Mouse (Mus musculus) testis, postnatal 10 days (tissue): Measurements from ENCODE around the gene Gfpt2.
"Not testable (repeated sequence)": the region's sequence is repeated elsewhere in the genome, so short reads cannot be mapped to it uniquely, and the experiment has no call there.

Experiments
- DNase-seq: peaks from one replicate; pipeline ENCODE4 v3.0.0; 2021; ENCODE audit warnings: low spot score

Gfpt2 gene

DNA sequence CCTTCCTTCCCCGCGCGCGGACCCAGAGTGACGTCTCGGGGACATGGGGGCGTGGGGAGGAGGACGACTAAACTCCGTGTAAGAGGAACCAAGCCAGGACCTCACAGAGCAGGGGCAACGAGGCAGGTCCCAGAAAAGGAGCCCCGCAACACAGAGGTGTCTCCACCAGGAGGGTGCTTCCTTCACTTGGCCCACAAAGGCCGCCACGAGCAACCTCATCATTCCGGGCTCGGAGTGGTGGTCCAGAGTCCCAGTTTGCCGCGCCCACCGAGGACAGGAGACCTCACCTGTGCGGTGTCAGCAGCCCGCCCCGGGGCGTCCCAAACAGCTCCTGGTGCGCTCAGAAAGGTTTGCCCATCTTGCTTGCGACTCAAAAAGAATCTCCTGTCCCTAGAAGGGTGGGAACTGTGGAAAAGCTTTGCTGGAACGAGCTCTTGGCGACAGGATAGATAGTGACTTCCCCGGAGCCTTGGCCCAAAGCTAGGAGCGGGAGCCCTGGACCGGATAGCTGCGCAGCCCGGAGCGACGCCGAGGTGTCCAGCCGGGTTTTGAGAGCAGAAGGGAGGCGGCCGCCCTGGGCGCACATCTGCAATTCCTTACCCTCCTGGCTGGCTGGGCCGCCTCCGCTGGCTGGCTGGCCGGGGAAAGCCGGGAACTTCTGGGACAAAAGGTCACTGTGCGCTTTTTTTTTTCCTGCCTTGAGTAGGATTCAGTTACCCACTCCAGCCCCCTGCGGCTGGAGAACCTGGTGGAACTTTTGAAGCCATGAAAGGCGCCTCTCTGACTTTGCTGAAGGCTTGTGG is 565 bp downstream of the Gfpt2 start:
- DNase-seq: peak; percentile 59

DNA sequence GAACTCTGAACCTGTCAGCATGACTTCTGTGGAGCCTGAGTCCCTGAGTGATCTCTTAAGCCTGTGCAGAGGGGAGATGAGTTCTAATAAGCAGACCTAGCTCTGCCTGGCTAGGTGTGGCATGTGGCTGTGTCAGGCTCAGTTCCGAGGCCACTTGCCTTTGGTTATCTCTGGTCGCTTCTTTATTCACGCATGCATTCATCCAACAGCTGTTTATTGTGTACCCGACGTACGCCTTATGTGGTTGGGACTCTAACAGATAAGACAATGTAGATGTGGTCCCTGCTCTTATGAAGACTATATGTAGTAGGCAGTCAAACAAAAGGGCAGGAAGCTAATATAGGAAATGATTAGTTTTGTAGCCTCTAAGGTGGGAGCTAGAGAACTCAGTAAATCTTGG is 5.0 kb downstream of the Gfpt2 start:
- no peak for DNase-seq

DNA sequence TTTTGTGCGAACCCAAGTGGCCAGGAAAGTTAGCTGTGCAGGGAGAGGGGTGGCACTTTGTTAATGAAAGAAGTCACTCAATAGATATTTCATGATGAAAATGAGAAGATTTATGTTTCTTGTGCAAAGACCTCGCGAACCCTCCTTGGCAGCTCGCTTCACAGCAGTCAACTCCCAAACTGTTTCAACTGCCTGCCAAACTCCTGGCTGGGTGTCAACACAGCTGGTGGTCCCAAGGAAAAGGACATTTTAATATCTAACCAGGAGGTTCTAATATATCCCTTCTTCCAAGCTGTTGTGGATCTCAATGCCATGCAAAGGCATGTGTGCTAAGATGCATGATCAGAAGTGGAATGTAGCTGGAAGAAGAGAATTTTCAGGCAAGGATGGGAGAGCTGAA is 7.5 kb downstream of the Gfpt2 start:
- no peak for DNase-seq

DNA sequence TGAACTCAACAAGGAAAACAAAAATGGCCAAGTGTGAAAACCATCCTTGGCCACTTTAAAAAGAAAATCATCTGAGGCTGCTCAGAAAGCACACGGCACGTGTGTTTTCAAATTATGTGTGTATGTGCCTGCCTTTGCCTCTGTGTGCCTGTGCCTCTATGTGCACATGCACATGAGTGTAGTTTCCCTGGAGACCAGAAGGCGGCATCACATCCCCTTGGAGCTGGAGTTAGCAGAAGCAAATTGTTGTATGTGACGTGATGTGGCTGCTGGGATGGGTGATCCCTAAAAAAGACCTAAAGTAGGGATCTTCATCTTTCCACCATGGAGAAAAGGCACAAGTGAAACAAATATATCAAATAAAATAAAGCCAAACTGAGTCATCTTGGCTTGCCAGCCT is 9.8 kb downstream of the Gfpt2 start:
- DNase-seq: no peak

DNA sequence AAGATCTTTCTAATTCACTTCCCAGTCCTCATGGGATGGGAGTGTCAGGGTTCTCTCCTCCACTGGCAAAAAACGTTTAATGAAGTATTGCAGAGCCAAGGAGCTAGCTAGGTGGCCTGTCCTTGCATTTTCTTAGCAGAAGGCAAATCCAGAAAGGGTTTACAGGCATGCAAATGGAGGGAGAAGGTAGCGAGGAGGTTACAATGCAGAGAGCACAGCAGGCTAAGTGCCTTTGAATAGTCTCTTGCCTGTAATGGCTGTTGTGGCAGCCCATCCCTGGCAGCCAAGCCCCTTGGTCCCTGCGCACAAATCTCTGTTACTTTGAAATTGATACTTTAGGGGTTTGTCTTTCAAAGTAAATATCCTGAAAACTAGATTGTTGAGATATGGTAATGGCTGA is 12.2 kb downstream of the Gfpt2 start:
- no peak for DNase-seq

DNA sequence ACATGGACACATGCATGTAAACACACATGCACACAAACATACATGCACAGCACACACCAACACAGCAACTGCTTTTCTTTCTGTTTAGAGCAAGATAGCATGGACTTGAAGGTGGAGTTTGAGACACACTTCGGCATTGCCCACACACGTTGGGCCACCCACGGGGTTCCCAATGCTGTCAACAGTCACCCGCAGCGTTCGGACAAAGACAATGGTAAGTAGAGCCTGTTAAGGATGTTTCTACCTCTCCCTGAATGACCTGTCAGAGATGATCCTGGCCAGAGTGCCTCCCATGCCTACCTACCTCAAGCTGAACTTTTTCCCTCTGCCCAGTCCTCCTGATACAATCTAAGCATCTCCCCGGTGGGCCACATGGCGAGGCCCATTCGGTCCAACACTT is 15.0 kb downstream of the Gfpt2 start:
- DNase-seq: no peak

DNA sequence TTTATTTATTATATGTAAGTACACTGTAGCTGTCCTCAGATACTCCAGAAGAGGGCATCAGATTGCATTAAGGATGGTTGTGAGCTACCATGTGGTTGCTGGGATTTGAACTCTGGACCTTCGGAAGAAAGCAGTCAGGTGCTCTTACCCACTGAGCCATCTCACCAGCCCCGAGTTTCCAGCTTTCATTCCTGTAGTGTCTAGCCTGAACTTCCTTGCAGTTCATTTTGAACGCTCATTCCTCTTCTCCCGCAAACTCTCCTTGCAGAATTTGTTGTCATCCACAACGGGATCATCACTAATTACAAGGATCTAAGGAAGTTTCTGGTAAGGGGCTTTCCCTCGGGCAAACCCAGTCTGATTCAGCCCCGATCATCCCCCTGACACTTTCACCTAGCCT is 16.7 kb downstream of the Gfpt2 start:
- not testable (repeated sequence) for DNase-seq

DNA sequence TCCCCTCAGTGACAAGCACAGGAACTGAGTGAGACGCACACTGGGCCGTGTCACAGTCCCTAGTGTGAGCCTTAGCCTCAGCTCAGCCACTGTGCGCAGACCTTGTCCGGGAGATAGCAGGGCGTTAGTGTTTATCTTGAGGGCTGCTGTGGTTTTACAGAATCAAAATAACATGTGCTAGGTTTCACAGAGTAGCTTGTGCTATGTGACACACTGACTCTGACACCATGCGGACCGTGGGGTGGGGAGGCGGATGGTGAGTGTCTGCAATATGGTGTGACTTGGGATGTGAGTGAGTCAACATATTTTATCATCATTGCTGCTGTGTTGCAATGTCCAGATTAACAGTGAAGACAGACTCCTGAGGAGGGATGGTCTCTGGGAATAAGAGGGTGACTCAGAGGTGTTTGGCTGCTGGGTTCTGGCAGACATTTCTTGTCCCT is 17.1 kb downstream of the Gfpt2 start:
- DNase-seq: no peak

DNA sequence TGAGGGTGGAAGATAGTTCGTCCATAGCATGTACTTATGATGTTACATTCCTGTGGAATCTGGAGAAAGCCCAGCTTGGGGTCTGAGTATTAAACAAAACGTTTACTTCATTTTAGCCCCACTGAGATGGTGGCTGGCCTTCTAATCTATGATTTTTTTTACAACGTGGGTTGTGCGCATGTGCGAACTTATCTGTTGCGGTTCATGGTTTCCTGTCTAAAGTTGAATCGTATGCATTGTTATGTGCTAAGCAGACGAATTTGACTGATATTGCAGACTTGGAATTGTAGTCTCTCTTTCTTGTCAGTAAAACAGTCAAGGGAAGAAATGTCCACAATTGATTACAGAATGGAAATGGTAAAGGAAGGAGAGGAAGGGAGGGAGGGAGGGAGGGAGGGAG is 17.9 kb downstream of the Gfpt2 start:
- no peak for DNase-seq

DNA sequence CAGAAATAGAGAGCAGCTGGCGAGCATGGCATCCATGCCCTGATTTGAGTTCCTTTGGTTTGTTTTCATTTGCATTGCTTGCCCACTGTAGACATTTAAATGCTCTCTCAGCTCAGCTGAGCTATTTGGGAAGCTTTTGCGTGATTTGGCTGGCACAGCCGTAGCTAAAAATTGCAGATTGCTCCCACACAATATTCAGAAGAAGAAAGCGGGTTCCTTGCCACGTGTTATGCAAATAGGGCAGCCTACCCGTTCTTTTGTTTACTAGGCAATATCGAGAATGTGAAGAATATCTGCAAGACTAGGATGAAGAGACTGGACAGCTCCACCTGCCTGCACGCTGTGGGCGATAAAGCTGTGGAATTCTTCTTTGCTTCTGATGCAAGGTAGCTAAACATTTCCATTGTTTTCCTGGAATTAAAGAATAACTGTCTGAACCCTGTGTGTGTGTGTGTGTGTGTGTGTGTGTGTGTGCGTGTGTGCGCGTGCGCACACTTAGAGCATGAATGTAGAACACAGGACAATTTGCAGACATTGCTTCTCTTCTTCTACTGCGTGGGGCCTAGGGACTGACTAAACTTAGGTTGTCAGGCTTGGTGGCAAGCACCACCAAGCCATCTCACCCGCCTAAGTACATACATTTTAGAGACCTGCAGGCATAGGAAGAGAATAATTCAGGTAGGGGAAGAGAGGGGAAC is 25.0 kb downstream of the Gfpt2 start:
- DNase-seq: no peak

DNA sequence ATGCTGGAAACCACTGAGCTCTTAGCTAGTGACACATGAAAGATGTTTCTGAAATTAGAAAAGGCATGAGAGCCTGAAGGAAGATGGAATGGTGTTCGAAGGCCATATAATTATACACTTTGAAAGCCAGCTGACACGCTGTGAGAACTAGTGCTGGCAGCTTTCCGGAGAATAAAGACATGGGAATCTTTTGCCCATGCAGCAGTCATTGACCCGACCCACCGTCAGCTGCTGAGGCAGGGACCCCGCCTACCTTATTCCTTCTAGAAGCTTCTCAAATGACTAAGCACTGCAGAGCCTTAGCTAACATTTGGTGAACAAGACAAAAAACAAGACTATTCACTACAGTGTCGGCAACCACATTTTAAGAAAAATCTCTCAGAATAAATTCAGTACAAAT is 25.7 kb downstream of the Gfpt2 start:
- DNase-seq: no peak

DNA sequence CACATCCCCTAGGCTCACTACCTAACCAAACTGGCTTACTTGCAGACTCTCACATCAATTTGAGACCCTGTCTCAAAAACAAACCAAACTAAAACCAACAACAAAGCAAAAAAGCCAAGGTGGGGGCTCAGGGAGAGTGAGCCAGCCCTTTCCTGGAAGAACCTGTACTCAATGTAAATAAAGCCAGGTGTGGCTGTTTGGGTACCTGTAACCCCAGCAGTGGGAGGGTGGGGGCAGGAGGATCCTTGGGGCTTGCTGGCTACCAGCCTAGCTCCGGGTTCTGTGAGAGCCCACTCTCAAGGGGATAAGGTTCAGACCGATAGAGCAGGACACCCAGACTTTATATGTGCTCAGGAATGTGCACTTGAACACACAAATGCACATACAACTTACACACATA is 26.9 kb downstream of the Gfpt2 start:
- DNase-seq: no peak

DNA sequence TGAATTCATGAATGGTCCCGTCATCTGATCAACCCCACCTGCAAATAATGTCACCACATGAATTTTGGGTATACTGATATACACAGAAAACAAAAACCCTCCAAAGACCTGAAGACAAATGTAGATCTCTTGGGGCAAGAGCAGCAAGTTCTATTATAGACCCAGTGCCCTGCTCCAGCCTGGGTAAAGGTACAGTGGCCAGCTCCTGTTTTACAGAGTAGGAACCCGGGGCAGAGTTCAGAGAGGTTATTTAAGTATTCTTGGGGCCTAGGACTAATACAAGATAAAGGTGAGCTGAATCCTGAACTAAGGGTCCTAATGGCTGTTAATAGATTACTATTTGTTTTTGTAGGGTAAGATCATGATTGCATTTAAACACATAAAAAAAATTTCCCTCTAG is 27.6 kb downstream of the Gfpt2 start:
- DNase-seq: no peak

DNA sequence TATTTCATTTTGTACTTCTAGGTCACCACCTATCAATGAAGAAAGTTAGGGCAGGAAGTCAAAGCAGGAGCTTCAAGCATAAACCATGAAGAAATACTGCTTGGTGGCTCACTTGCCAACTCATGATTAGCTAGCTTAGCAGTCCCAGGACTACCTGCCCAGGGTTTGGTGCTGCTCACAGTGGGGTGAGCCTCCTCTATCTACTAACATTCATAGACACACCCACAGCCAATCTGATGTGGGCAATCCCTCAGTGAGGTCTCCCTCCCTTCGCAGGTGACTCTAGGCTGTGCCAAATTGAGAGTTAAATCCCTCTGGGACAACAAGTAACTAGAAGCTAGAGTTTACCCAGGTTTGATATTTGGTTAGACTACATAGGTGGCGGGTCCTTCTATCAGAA is 28.4 kb downstream of the Gfpt2 start:
- no peak for DNase-seq

DNA sequence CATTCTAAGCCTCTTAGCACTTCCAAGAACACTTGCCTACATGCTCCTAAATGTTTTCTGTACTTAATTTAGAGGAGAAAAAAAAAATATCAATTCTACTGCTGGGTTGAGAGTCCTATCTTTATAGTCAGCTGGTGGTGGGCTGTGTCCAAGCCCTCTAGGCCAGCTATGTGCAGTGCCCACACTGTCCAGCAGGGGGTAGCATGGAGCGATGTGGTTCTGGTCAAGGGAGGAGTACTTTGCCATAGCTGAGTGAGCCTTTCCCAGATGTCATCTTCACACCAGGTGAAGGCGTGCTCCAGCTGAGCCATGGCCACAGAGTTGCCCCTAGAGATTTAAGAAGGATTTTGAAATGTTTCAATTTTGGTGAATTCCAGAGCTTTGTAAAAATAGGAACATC is 30.9 kb downstream of the Gfpt2 start:
- DNase-seq: peak; percentile 88

DNA sequence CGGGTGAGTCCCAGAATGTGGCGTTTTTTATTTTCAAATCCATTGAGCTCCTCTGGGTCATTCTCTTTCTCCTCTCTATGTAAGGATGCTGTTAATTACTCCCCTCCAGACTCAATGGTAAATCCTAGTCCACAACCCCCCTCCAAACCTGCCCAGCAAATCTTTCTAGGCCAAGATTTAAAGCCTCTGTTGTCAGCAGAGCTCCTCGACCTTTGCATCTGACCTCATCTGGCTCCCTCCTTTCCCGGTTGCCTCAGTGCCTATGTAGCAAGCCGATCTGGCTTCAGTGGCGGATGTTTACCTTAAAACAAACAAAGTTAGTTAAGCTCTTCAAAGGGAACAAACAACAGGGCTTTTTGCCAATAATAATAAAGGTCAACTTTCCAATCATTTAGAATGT is 33.3 kb downstream of the Gfpt2 start:
- no peak for DNase-seq

DNA sequence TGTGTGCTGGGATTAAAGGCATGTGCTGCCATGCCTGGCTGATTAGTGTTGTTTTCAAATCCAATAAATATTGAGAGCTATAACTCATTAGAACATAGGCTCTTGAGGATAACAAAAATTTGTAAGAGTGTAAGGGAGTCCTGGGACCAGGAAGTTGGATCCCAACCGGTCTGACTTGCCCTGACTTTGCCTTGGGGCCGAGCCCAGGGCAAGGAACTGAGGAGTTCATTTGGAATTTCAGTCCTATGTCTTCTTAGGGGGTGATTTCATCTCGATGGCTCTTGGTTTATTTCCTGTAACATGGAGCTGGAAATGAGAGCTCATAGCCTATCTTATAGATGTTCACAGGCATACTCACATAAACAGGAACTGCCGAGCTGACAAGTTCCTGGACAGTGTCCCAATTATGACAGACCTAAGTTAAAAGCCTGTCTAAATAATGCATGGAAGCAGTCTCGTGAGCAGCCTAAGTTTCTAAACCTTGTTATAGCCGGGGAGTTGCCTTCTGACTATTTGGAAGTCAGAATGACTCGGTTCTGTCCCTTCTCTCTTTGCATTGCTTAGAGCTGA is 35.3 kb downstream of the Gfpt2 start:
- DNase-seq: no peak

DNA sequence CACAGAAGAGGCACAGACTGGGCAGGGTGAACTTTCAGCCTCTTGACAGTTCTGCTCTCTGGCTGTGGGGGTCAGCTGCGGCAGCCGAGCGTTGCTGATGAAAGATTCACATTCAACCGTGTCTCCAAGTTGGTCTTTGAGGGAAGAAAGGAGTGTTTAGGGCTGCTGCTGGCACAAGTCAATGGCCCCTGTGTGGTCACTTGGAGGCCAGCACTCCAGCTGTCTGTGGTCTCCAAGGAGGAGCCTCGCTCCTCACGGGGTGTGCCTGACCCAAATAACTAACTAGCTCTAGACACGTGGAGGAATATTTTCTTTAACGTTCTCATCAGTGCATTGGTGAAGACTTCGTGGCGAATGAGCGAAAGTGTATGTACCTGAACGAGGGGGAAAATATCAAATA is 38.0 kb downstream of the Gfpt2 start:
- no peak for DNase-seq

DNA sequence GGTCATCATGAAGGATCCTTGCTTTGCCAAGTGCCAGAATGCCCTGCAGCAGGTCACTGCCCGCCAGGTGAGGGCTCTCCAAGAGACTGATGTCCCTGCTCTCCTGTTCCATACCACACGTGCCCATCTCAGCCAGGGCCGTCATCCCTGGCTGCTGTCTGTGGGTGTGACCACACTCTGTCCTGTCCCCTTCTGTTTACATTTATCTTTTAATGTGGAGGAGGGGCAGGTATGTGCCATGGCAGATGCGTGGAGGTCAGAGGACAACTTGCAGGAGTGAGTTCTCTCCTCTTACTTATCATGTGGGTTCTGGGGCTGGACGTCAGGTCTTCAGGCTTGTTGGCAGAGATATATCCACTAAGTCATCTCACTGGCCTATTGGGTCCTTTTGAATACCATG is 39.0 kb downstream of the Gfpt2 start:
- no peak for DNase-seq

DNA sequence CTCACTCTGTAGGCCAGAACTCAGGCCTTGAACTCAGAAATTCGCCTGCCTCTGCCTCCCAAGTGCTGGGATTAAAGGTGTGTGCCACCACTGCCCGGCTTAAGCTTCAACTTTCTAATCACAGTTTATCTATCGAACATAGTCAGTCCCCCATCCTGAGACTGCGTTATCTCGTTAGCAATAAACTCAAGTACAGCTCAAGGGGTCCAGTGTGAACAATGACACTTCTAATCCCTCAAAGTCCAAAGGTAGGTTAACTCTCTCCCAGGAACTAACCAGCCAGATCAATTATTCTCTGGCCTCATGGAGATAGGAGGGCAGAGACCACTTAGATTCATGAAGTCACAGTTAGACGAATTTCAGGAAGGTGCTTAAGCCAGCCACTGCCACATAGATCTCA is 40.3 kb downstream of the Gfpt2 start:
- DNase-seq: no peak

DNA sequence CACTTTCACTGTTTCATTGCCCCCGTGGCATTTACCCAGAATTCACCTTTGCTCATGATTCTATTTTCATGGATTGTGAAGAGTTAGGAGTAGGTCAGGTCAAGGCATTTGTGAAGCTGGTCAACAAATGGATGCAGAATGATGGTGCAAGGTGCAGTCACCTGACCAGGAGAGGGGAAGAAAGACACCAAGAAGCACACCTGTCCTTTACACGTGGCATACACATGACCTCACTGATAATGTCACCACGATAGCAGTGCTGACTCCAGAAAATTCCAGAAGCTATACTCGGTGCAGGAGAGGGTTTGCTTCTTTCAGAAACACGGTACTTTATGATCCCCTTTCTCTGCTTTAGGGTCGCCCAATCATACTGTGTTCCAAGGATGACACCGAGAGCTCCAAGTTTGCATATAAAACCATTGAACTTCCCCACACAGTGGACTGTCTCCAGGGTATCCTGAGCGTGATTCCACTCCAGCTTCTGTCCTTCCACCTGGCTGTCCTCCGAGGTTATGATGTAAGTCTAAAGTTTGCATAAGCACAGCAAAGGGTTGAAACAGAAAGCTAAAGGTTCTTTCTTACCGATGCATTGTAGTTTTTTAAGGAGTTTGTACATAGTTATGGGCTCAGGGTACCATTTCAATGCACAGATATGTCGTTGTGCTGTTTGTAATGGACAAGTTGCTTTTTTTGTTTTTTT is 41.4 kb downstream of the Gfpt2 start:
- no peak for DNase-seq

DNA sequence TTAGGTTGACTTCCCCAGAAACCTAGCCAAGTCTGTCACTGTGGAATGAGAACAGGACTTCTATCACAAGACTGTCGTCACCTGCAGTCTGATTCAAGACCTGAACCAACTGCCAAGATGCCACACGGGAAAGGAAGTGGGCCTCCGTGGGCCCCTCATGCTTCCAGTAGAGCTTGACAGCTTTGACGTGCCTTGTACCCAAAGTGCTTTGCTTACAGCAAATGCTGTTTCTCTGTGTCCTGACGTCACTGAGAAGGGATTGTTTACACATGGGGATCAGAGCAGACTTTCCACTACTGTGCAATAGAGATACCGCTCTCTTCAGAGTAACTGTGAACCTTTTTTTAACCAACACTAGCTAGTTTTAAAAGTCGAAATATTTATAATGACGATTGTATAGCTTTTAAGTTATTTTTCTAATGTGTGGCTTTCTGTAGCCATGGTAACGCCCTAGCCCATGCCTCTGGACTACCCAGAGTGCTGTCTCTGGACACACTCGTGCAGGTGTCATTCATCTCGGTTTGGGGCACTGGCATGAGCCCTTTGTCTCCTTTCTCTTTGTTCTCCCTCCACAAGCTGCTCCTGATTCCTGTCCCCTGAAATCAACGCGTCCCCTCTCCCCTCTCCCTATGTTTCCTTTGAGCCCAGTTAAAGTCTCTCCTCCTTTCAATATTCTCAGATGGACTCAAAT is 43.9 kb downstream of the Gfpt2 start:
- no peak for DNase-seq
